Mouse (Mus musculus): Measurements from ENCODE around the gene Ugt1a9.

DNA sequence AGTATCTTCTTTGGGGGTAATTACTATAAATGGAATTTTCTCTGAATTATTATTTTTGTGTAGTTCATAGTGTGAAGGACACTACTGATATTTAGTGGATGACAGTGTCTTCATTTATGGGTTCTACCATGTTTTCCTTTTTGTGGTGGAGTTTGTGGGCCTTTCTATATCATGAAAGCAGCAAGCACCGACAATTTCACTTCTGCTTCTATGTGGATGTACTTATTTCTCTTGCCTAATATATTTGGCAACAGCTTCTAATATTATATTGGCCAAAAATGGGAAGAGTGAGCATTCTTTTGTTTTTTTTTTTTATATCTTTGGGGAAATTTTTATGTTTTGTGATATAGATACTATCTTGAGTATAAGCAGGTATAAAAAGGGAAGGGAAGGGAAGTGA is 11.1 kb downstream of the Ugt1a9 start:
- TF ChIP-seq CTCF (IDR thresholded peaks at IDR 0.05; ENCODE audit: borderline replicate concordance, extremely low read depth, insufficient read depth, insufficient read length) (no peak), POLR2A (IDR thresholded peaks at IDR 0.05; ENCODE audit: borderline replicate concordance, extremely low read depth, insufficient read depth, insufficient read length, poor library complexity, severe bottlenecking) (no peak)

Data from brain, embryonic 14.5 days (tissue).